Mouse (Mus musculus): Measurements from ENCODE around the gene Psenen. TPM values are rescaled to one million over a fixed set of nuclear protein-coding genes. Genes with fewer than 3 reads are reported as not detected.

Gene Psenen
- 100 to 1,000 TPM; 119 to 128 TPM for total RNA-seq (2021)
- long read RNA-seq, experiment 1, transcript Psenen-201 (4 exons, 708 nt) = major isoform, 98 of 116 reads
- long read RNA-seq, experiment 1, transcript Psenen-203 (3 exons, 669 nt) = minor isoform, 14 of 116 reads
- long read RNA-seq, experiment 1, partial matches to known transcripts = 0 of 116 reads
- long read RNA-seq, experiment 1, other reads (novel, unspliced or antisense) = 4 of 116 reads
- long read RNA-seq, experiment 2, transcript Psenen-201 (4 exons, 708 nt) = major isoform, 56 of 65 reads
- long read RNA-seq, experiment 2, transcript Psenen-203 (3 exons, 669 nt) = minor isoform, 8 of 65 reads
- long read RNA-seq, experiment 2, partial matches to known transcripts = 0 of 65 reads
- long read RNA-seq, experiment 2, other reads (novel, unspliced or antisense) = 1 of 65 reads

DNA sequence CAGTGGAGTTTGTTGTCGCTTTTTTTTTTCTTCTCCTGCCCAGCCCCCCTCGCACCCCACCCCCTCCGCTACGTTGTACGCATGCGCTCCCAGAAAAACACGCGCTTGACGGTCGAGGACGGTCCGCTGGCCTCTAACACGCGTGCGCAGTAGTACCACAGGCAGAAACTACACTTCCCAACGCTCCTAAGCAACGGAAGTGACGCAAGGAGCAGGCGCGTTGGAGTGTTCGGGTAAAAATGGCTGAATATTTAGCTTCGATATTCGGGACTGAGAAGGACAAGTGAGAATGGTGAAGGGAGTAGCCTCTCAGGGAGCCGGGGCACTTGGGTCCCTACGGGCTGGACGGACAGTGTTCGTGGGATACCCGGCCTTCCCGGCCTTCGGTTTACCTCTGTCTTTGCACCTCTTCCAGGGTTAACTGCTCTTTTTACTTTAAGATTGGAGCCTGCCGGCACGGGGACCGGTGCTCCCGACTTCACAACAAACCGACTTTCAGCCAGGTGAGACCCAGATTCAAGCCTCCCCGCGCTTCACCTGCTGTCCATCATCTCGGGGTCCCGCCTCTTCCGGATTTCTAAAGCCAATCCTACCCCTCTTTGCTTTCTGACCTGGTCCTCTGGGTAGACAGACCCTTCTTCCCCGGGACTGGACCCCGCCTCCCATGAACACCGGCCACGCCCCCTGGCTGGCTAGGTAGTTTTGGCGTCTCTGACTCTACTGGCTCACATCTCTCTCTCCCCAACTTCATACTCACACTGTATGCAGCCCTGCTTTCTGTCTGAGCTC is at the start of gene Psenen, which contains the start of the genes U2af1l4 and Gm49396:
Gene Psenen, minus strand, starts transcription at position 511 of the 789 bp plus-strand sequence.
Gene U2af1l4, plus strand, starts transcription at position 185 of the 789 bp plus-strand sequence.
Gene Gm49396, plus strand, starts transcription at position 228 of the 789 bp plus-strand sequence.
- DNase-seq = peak; percentile 96

DNA sequence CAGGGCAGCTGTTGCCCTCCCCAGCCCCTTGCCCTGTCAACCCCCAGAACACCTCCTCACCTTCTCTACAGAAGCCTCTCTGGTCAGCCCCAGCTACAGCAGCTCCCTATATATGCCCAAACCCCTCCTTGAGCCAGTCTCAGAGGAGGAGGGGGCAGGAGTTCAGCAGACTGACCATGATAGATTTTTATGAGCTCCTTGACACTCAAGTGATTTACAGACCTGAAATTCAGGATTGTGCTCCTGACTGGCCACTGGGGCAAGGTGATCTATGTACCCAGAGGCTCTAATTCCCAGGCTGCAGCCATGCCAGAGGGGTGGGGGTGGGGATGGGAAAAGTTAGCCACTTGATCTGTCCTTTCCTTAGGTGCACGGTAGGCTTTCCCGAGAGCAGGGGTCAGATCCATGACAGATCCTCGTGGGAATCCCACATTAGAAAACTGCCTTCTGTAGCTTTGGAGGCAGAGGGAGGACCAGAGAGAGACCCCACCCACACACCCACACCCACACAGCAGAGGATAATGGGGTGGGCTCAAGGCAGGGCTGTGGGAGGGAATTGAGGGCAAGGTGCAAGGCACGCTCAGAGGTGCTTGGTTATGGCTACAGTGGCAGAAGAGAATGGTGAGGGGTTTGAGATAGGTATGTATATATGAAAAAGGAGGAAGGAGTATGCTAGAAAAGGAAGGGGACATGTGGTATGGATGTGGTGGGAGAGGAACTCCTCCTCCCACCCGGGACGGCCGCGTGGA is 49.4 kb upstream of the Psenen start, which contains the start of gene Upk1a:
Gene Upk1a, minus strand, starts transcription at position 194 of the 749 bp plus-strand sequence.
- no peak for DNase-seq

DNA sequence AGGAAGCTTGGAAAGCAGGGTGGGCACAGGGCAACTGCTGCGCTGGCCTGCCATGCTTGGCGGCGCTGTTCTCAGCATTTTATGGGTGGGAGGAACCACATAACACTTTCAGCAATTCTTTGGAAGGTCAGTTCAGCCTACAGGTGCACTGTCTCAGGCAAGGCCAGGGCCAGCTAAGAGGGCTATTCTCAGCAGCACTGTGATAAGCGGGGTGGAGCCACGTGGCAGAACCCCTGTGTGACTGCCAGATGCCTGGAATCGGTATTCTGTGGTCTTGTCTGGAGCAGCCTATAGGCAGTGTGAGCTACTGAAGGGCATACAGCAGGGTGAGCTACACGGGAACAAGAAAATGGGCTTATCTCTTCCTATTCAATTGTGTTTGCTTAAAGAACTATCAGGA is 46.6 kb upstream of the Psenen start:
- DNase-seq = no peak

DNA sequence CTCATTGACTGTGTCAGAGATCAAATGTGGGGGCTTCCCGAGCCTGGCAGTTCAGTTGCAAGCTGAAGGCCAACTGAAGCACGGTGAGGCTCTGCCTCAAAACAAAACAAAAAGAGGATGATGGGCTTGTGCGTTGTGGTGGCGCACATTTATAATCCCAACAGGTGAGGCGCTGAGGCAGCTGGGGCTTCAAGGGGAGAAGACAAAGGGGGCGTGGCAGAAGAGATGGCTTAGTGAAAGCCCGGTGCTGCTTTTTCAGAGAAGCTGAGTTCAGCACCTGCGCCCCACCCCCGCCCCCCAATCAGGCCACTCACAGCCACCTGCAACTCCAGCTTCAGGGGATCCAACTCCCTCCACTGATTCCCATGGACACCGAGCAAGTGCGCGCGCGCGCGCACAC is 45.0 kb upstream of the Psenen start:
- no peak for DNase-seq

DNA sequence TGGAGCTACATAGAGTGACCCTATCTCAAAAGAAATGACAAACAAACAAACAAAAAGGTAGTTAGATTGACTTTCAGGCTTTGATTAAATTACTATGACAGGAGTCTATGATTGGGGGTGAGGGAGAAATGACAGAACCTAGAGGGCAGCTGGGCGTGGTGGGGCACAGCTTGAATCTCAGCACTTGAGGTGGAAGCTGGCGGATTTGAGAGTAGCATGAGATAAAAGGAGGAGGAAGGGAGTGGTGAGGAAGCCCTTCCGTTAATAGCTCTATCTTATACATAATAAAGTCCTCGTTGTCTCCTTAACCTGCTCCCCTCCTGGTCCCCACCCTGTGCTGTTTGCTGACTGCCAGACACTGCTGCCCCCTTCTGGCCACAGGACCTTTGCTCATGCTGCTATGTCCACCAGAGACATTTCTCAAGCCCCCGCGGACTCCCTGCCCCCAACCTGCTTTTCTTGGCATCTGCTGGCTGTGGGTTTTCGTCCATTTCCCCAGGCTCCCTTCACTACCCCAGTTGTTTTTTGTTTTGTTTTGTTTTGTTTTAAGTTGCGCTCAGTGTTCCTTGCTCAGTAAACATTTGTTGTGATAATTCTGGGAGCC is 44.4 kb upstream of the Psenen start:
- peak; percentile 76 for DNase-seq

DNA sequence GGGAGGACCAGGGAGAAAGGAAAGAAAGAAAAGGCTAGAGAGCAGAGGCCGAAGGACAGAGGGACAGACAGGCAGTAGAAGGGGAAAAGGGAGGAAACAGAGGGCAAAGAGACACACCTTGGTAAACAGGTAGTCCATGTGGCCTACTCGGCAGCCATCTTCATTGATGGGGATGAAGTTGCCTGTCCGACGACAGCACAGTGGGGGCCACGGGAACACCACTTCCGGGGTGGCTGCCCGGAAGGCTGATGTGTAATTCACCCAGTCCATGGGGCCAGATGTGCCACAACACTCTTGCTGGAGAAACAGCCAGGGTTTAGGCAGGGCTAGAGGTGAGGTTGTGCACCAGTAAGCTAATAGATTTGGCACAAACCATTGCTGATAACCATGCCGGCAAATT is 41.5 kb upstream of the Psenen start:
- DNase-seq = no peak

DNA sequence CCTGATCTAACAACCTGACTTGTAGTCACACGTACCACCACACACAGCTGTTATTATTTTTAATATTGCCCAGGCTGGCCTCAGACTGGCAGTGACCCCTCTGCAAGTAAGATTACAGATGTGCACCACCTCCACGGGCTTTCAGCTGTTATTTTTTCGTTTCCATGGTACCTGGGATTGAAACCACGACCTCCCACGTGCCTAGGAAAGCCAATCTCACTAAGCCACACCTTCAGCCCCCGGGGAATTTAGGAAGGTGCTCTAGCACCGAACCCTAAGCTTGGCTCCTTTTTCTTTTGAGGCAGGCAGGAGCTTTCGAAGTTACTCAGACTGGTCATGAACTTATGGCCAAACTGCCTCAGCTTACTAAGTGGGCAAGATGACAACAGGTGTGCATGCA is 41.0 kb upstream of the Psenen start:
- no peak for DNase-seq

DNA sequence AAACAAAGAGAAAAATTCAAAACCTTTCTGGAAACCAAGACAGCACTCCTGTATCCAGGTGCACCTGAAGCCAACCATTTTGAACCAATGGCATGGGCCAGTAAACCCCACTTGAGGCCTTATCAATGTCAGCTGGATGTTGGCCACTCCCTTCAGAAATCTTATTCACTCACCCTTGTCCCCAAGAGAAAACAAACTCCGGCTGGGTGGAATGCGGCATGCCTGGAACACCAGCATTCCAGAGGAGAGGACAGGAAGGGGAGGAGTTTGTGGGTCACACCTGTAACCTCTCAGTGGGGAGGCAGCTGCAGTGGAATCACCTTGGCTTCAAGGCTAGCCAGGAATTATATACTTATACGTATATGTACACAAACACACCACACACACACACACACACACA is 39.2 kb upstream of the Psenen start:
- DNase-seq = no peak

DNA sequence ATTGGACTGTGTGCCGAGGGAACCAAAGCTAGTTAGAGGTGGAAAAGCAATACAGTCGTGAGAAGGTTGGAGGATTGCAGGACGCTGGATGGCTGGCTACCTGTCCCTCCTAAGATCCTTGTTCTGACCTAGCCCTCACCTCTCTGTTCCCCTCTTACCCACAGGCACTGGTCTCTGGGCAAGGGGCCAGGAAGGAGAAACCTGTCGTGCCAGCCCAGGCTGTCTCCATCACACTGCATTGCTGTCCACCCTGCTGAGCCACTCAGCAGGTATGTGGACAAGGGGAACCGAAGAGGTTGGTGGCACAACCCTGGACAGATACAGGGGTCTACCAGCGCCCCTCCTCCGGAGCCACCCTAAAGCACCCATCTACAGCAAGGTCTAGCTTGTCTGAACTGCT is 37.2 kb upstream of the Psenen start:
- DNase-seq = no peak

DNA sequence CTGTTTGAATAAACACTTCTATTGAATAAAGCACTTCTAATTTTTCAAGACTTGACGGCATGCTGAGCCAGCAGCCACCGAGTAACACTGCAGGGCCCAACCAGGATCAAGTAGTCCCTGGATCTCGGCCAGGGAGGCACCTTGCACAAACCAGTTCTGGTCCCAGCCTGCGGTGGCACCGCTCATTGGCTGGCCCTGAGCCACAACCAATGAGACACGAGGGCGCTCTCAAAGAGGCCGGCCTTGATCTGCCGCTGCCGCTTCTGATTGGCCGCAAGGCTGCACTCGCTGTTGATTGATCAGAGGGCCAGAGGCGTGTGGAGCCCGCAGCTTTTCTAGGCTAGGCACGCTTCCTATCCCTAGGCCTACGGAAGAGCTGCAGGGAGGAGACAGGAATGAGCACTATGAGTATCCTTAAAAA is 36.5 kb upstream of the Psenen start:
- peak; percentile 96 for DNase-seq

DNA sequence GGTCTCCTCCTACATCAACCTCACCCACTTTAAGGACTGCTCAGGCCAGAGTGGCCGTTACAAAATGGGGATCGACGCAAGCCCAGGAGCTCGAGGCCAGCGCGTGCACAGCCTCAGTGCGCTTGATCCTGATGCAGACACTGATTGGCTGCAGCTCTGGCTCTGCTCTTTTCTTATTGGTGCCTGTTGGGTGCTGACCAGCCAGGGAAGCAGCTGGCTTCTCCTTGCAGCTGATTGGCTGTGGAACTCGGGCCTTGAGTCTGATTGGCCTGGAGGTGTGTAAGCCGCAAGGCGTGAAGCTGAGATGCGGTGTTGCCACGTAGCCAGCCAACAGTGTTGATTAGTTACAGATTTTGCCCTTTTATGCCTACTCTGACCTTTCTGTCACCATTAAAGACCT is 35.4 kb upstream of the Psenen start, which contains the start of gene Zbtb32:
Gene Zbtb32, minus strand, starts transcription at position 124 of the 400 bp plus-strand sequence.
- no peak for DNase-seq

DNA sequence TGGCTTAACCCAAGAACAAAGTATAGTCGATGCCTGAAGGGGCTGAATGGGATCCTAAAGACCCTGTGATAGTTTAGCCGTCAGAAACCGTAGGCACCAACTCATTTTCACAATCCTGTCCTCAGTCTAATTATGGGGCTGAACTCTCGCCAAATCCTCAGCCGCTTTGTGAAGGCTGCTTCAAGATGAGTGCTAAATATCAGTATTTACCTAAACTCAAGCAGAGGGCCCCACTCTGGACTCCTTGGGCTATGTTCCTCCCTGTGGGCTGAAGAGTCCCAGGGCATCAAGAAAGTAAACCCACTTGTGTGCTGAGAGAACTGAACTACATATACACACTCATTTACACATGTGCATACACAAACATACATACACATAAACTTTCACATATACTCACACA is 33.4 kb upstream of the Psenen start:
- DNase-seq = no peak

DNA sequence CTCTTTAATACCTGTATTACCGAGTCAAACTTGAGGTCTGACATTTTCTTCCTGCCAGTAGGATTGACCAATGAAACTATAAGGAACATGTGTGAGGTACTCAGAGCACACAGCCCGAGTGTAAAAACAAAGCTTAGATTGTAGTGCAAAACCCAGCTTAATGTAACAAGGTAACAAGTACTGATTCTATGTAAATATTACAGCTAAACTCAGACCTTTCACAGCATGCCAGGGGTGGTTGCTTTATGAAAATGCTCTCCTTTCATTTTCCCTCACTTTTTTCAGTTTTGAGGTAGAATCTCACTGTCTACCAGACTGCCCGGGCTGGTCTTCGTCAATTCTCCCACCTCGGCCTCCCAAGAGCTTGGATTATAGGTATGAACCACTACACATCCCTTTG is 32.7 kb upstream of the Psenen start:
- no peak for DNase-seq

DNA sequence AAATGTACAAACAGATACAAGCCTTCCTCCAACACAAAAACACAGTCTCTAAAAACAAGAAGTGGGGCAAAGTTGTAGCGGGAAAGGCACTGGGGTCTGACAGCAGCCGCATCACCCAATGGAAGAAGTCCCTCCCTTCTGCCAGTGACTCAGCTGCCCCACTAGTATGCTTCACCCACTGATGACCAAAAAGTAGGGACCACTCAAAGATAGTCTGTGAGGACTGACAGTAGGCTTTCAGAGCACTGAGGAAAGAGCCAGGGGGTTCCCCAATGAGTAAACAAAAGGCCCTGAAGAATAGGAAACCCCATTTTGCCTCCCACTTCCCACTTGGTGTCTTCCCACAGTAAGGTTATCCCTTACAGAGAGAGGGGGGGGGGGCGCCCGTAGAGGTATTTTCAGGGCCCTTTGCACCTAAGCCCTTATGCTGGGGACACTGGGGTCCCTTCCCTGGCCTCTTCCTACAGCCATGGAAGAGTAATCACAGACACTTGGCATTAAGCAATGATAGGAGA is 31.1 kb upstream of the Psenen start:
- no peak for DNase-seq

DNA sequence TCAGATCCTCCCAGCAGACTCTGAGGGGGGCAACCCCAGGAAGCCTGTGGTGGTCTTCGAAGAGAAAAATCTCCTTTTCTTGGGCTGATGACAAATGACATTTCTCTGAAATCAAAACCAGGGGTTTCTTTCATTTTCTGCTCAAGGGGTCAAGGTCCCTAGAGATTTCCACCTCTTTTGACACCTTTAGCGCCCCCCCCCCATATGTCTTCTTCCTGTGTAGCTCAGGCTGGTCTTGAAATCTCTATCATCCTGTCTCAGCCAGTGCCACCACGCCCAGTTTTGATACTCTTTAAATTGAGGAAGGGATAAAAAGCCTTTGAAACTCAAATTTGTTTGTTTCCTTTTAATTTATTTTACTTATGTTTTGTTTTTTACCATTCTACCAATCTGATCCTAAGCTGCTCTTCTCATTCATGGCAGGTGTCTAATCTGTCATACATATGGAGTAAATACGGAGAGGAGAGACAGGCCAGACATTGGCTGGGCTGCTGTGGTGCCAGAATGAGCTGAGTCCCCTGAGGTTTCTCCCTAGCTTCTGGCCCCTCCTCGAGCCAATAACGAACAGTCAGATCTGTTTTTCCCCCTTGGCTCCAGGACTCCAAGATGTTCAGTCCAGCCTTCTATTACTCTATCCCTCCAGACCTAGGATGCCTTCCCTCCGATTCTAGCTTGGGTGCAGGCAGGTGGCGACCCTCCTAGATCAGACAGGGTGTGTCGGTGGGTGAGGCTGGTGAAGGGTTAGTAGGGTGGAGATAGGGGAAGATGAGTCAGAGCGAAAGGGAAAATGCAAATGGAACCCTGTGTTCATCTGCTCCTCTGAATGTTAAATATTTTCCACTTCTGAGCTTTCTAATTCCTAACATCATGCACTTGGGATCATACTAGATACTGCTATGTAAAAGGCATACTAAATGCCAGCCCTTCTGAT is 30.4 kb upstream of the Psenen start:
- no peak for DNase-seq

DNA sequence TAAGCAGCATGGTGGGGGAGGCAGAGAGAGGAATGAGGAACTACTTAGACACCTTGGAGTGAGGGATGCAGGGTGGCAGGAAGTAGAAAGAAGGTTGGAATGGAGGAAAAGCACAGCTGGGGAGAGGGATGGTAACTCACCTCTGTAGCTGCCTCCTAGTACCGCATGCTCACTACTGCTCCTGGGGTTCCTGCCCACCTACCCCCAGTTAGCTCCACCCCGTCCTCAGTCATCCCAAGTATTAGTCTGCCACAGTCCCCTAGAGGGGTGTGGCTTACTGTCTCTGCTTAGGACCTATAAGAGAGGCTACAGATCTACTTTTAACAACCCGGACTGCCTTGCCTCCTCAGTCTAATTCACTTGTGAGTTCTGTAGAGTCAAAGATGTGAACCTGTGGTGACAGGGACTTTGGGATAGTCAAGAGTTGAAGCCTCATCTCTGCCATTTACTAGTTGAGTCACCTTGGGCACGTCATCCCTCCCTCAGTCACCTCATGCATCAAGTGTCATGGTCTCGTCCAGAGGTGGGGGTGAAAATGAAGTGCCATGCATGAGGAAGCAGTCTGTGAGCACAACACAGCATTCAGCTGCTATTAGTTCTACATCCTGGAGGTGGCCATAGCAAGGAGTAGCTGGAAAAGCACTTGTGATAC is 29.5 kb upstream of the Psenen start:
- no peak for DNase-seq

DNA sequence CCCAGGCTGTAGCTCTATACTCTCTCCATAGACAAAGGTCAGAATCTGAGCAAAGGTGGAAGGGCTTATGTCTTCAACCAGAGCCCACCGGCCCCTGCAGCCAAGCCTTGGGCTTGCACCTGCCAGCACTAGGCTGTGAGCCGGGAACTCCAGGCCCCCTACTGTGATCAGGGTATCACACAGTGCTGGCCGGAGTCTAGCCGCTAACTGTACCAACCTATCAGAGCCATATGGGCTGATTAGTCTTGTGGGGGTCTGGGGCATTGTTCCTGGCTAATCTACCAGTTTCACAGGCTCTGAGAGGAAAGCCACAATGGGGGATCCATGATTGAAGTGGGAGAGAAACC is 28.2 kb upstream of the Psenen start:
- DNase-seq = no peak

DNA sequence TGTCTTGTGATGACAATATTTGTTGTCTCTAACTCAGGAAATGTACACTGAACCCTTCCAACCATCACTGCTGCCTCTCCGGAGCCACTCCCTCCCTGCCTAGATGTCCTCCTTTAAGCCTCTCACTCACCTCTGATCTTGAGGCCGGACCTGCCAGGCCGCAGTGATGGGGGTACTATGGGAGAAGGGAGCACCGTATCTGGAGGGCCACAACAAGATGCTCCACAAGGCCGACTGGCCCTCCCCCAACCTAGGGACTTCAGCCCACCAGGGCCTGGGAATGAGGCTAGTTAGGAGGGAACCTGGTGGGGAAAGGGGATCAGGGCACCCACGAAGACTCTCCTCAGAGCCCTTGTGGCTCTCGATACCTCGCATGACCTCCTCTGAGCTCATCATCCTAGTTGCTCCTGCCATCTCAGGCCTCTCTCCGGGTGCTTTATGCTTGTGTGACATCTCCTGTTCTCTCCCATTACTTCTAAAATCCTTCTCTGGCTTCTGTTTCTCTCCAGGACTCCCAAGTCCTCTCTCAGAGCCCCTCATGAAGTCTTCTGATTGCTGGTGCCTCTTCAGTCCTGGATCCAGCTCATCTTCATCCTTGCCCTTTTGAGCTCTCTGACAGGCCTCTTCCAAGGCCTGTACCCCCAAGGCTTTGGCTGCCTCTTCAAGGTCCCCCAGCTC is 27.6 kb upstream of the Psenen start:
- no peak for DNase-seq
